Comparison of ENCODE assay signal across 10 mouse cellular contexts in genomic region chr13:91430867-91431266, GRCm38 (mm10). TPM values are rescaled to one million over a fixed set of nuclear protein-coding genes. Genes with fewer than 3 reads are reported as not detected.
A peak's percentile ranks its signal among the peaks of the same experiment; 100 is the strongest.
DNase-seq lines count a peak whose midpoint lies in the region; ATAC-seq lines count a peak whose summit lies in the region.
"Had no signal": no experiment of that assay in that cellular context is flagged by ENCODE, and none has a peak within 500 bp of the region (broad histone marks: within the 10 kb centered on the region; RNA-seq: fewer than 3 reads in every experiment).

No protein-coding gene starts in this region.

- H3K4me1 ChIP-seq in forebrain, embryonic 16.5 days (replicated peaks; ENCODE audit: control insufficient read depth, insufficient read depth, low read length): peaks cover 14% of the 10 kb centered on the region
- peaks cover 21% of the 10 kb centered on the region for H3K4me1 ChIP-seq in forebrain, embryonic 12.5 days
- peaks cover 5% of the 10 kb centered on the region for H3K4me1 ChIP-seq in lung, embryonic 16.5 days (replicated peaks; ENCODE audit: control insufficient read depth, insufficient read depth, low read length)
- H3K4me1 ChIP-seq in intestine, embryonic 15.5 days (replicated peaks): peaks cover 2% of the 10 kb centered on the region; the same call in 1 of the 2 replicates

- 56% methylated on average over 5 of the region's 5 CpGs for WGBS in forebrain, embryonic 16.5 days
- 65% methylated on average over 5 of the region's 5 CpGs for WGBS in forebrain, embryonic 12.5 days
- 54% methylated on average over 5 of the region's 5 CpGs for WGBS in lung, embryonic 16.5 days
- WGBS in intestine, embryonic 15.5 days: 60% methylated on average over 5 of the region's 5 CpGs

- H3K9me3 ChIP-seq in forebrain, embryonic 16.5 days (ENCODE audit: control insufficient read depth, low read length): no peaks in the 10 kb centered on the region
- no peaks in the 10 kb centered on the region for H3K9me3 ChIP-seq in forebrain, embryonic 12.5 days
- no peaks in the 10 kb centered on the region for H3K9me3 ChIP-seq in lung, embryonic 16.5 days (ENCODE audit: control insufficient read depth, low read length)
- no peaks in the 10 kb centered on the region for H3K9me3 ChIP-seq in intestine, embryonic 15.5 days
- H3K9me3 ChIP-seq: hindbrain, embryonic 15.5 days had no signal

- no peak overlapping the region for H3K4me3 ChIP-seq in forebrain, embryonic 16.5 days (replicated peaks; ENCODE audit: low read length)
- no peak overlapping the region for H3K4me3 ChIP-seq in forebrain, embryonic 12.5 days (replicated peaks)
- H3K4me3 ChIP-seq in lung, embryonic 16.5 days (ENCODE audit: low read length): no peak overlapping the region
- no peak overlapping the region for H3K4me3 ChIP-seq in intestine, embryonic 15.5 days (replicated peaks)
- H3K4me3 ChIP-seq: hindbrain, embryonic 15.5 days had no signal

- H3K27ac ChIP-seq in forebrain, embryonic 16.5 days (ENCODE audit: low read length): no peak overlapping the region
- no peak overlapping the region for H3K27ac ChIP-seq in forebrain, embryonic 12.5 days
- H3K27ac ChIP-seq in lung, embryonic 16.5 days (ENCODE audit: low read length): no peak overlapping the region
- no peak overlapping the region for H3K27ac ChIP-seq in intestine, embryonic 15.5 days
- H3K27ac ChIP-seq: hindbrain, embryonic 15.5 days had no signal

- no peak for DNase-seq in lung, postnatal 36 days
- no peak for DNase-seq in urinary bladder, postnatal 4 days (ENCODE audit: low spot score in 2 of 2)
- DNase-seq in thymus, postnatal 14 days: no peak
- DNase-seq: cerebellum, adult 9-11 months had no signal

- H3K36me3 ChIP-seq in forebrain, embryonic 16.5 days (ENCODE audit: control insufficient read depth, insufficient read depth): no peaks in the 10 kb centered on the region
- H3K36me3 ChIP-seq in forebrain, embryonic 12.5 days (replicated peaks): no peaks in the 10 kb centered on the region
- no peaks in the 10 kb centered on the region for H3K36me3 ChIP-seq in lung, embryonic 16.5 days (ENCODE audit: control insufficient read depth, insufficient read depth, low read length)
- H3K36me3 ChIP-seq in intestine, embryonic 15.5 days: no peaks in the 10 kb centered on the region
- H3K36me3 ChIP-seq: hindbrain, embryonic 15.5 days had no signal

- no peaks in the 10 kb centered on the region for H3K27me3 ChIP-seq in forebrain, embryonic 16.5 days (replicated peaks; ENCODE audit: control insufficient read depth, insufficient read depth, low read length)
- H3K27me3 ChIP-seq in forebrain, embryonic 12.5 days: no peaks in the 10 kb centered on the region
- no peaks in the 10 kb centered on the region for H3K27me3 ChIP-seq in lung, embryonic 16.5 days (ENCODE audit: control insufficient read depth, insufficient read depth, low read depth, low read length)
- no peaks in the 10 kb centered on the region for H3K27me3 ChIP-seq in intestine, embryonic 15.5 days (replicated peaks)
- H3K27me3 ChIP-seq: hindbrain, embryonic 15.5 days had no signal

- no peak overlapping the region for H3K9ac ChIP-seq in forebrain, embryonic 16.5 days (replicated peaks; ENCODE audit: low read depth, low read length)
- H3K9ac ChIP-seq in forebrain, embryonic 12.5 days: no peak overlapping the region
- H3K9ac ChIP-seq in lung, embryonic 16.5 days (ENCODE audit: low read length): no peak overlapping the region
- no peak overlapping the region for H3K9ac ChIP-seq in intestine, embryonic 15.5 days
- H3K9ac ChIP-seq: hindbrain, embryonic 15.5 days had no signal

- ATAC-seq in forebrain, embryonic 16.5 days: no peak
- ATAC-seq in forebrain, embryonic 12.5 days (ENCODE audit: low FRiP score): no peak
- no peak for ATAC-seq in lung, embryonic 16.5 days (ENCODE audit: low read depth)
- ATAC-seq in intestine, embryonic 15.5 days: no peak
- 0 out of 2 replicates have a peak, but pooled peaks have one; percentile 23 for ATAC-seq in neutrophil, adult 5-6 weeks (ENCODE audit: extremely low read depth, insufficient number of reproducible peaks, low FRiP score, poor library complexity, severe bottlenecking)

- H3K4me2 ChIP-seq in forebrain, embryonic 16.5 days (ENCODE audit: low read length): 0 out of 2 replicates have a peak overlapping the region, but pooled peaks have one; percentile 13
- H3K4me2 ChIP-seq in forebrain, embryonic 12.5 days: no peak overlapping the region
- peak overlapping the region; percentile 27; the same call in 1 of the 2 replicates for H3K4me2 ChIP-seq in lung, embryonic 16.5 days (ENCODE audit: low read depth, low read length)
- H3K4me2 ChIP-seq in intestine, embryonic 15.5 days (replicated peaks): peak overlapping the region; percentile 26; the same call in 1 of the 2 replicates

RNA-seq across cellular contexts. Expression of gene Ssbp2, which starts 29.2 kb away (rescaled TPM):
- polyA plus RNA-seq in forebrain, embryonic 16.5 days (2015; fragmentation: Nextera tagmentation; extraction: Ambion mirVana): 394 and 412 TPM in 2 replicates
- polyA plus RNA-seq in forebrain, embryonic 12.5 days (2016; fragmentation: Nextera tagmentation; extraction: Ambion mirVana): 185 and 191 TPM in 2 replicates
- 98.6 and 104 TPM in 2 replicates for polyA plus RNA-seq in lung, embryonic 16.5 days (2015; fragmentation: Nextera tagmentation; extraction: Ambion mirVana)
- polyA plus RNA-seq in intestine, embryonic 15.5 days (2015; fragmentation: Nextera tagmentation; extraction: Ambion mirVana): 77.4 and 79.3 TPM in 2 replicates
- 20.3 and 34.0 TPM in 2 replicates for total RNA-seq in neutrophil, adult 5-6 weeks (2017)
